Mouse (Mus musculus) limb, embryonic 15.5 days (tissue): ENCODE data around the gene Gm45808. TPM values are rescaled to one million over a fixed set of nuclear protein-coding genes. Genes with fewer than 3 reads are reported as not detected.
"Not testable (repeated sequence)": the region's sequence is repeated elsewhere in the genome, so short reads cannot be mapped to it uniquely, and the experiment has no call there.

Experiments used
- ATAC-seq: fragments of 200-750 bp; cut with Nextera tagmentation; 2 replicates; pipeline ENCODE4 v1.8.0; 2017; ENCODE audit warnings: low read depth, moderate TSS enrichment; ENCODE audit not compliant: insufficient number of reproducible peaks, low FRiP score, low TSS enrichment
- H3K27ac ChIP-seq: fragments of 300-500 bp; sonication (generic); 2 replicates; pipeline ENCODE4 v1.5.1; 2015; ENCODE audit warnings: moderate library complexity, mild to moderate bottlenecking, inconsistent platforms
- H3K27me3 ChIP-seq: fragments of 300-500 bp; sonication (generic); 2 replicates; pipeline ENCODE4 v1.6.1; 2015; ENCODE audit warnings: inconsistent platforms
- H3K36me3 ChIP-seq: fragments of 300-500 bp; sonication (generic); 2 replicates; pipeline ENCODE4 v1.6.1; 2015; ENCODE audit warnings: inconsistent platforms
- H3K4me1 ChIP-seq: fragments of 300-500 bp; sonication (generic); 2 replicates; pipeline ENCODE4 v1.6.1; 2015; ENCODE audit warnings: inconsistent platforms
- H3K4me2 ChIP-seq: fragments of 300-500 bp; sonication (generic); 2 replicates; pipeline ENCODE4 v1.6.1; 2015; ENCODE audit warnings: mild to moderate bottlenecking, inconsistent platforms
- H3K4me3 ChIP-seq: fragments of 300-500 bp; sonication (generic); 2 replicates; pipeline ENCODE4 v1.5.1; 2015; ENCODE audit warnings: mild to moderate bottlenecking, inconsistent platforms
- H3K9ac ChIP-seq: fragments of 300-500 bp; sonication (generic); 2 replicates; pipeline ENCODE4 v1.6.1; 2015; ENCODE audit warnings: inconsistent platforms
- H3K9me3 ChIP-seq: fragments of 300-500 bp; sonication (generic); 2 replicates; pipeline ENCODE4 v1.6.1; 2016; ENCODE audit warnings: inconsistent platforms
- WGBS: fragments of 180-500 bp; shearing (Covaris S2); methylation state at CpG from one replicate; pipeline ENCODE4 v1.1.7; 2015; 5-methylcytosine and 5-hydroxymethylcytosine counted together
- polyA plus RNA-seq: library from polyadenylated mRNA; unstranded; fragments of >200 nt; fragmentation: Nextera tagmentation; extraction: Ambion mirVana; gene quantifications from 2 replicates; pipeline ENCODE4 v1.2.1, GENCODE M21; 2015

Gene Gm45808
- not detected in 2 replicates for polyA plus RNA-seq

GRCm38 (mm10) chr7:45486761-45487415, at the start of gene Gm45808:
Gene Gm45808 (minus strand): TSS chr7:45486811.
- Histone ChIP-seq H3K36me3 (no peaks in the 10 kb centered on the region), H3K9me3 (no peaks in the 10 kb centered on the region), H3K4me2 (no peak within 1 kb of the TSS), H3K27ac (peak within 1 kb of the TSS; percentile 83), H3K4me1 (peaks cover 21% of the 10 kb centered on the region), H3K27me3 (no peaks in the 10 kb centered on the region), H3K4me3 (no peak within 1 kb of the TSS), H3K9ac (no peak within 1 kb of the TSS)
- 67% methylated on average over 12 of the region's 12 CpGs for WGBS
- no peak for ATAC-seq

GRCm38 (mm10) chr7:45535676-45536075, 49.1 kb upstream of the Gm45808 start:
- H3K4me2 ChIP-seq: no peak overlapping the region
- ATAC-seq: no peak
- peaks cover 14% of the 10 kb centered on the region; the same call in 1 of the 2 replicates for H3K4me1 ChIP-seq
- H3K27ac ChIP-seq: no peak overlapping the region
- H3K27me3 ChIP-seq: no peaks in the 10 kb centered on the region
- no peak overlapping the region for H3K4me3 ChIP-seq
- H3K36me3 ChIP-seq: no peaks in the 10 kb centered on the region
- H3K9me3 ChIP-seq: no peaks in the 10 kb centered on the region
- H3K9ac ChIP-seq: no peak overlapping the region
- 70% methylated on average over 1 of the region's 1 CpGs for WGBS

GRCm38 (mm10) chr7:45530643-45531042, 44.0 kb upstream of the Gm45808 start:
- no peak for ATAC-seq
- Histone ChIP-seq H3K9me3 (no peaks in the 10 kb centered on the region), H3K36me3 (no peaks in the 10 kb centered on the region), H3K4me3 (no peak overlapping the region), H3K4me2 (peak overlapping the region; percentile 8; the same call in 1 of the 2 replicates), H3K27me3 (no peaks in the 10 kb centered on the region), H3K9ac (no peak overlapping the region), H3K27ac (peak overlapping the region; percentile 69), H3K4me1 (peaks cover 22% of the 10 kb centered on the region)
- WGBS: 51% methylated on average over 2 of the region's 2 CpGs

GRCm38 (mm10) chr7:45529461-45529860, 42.9 kb upstream of the Gm45808 start:
- Histone ChIP-seq H3K9ac (no peak overlapping the region), H3K27ac (no peak overlapping the region; the same call in 1 of the 2 replicates), H3K4me2 (no peak overlapping the region), H3K27me3 (no peaks in the 10 kb centered on the region), H3K4me3 (no peak overlapping the region), H3K4me1 (peaks cover 30% of the 10 kb centered on the region), H3K9me3 (no peaks in the 10 kb centered on the region), H3K36me3 (peaks cover 3% of the 10 kb centered on the region; the same call in 1 of the 2 replicates)
- WGBS: 12% methylated on average over 6 of the region's 6 CpGs
- no peak for ATAC-seq

- H3K9ac ChIP-seq, ATAC-seq, H3K27me3 ChIP-seq, H3K4me2 ChIP-seq, H3K36me3 ChIP-seq, H3K27ac ChIP-seq, H3K9me3 ChIP-seq, H3K4me3 ChIP-seq: not testable (repeated sequence)
- WGBS: 90% methylated on average over 6 of the region's 6 CpGs
- H3K4me1 ChIP-seq: peaks cover 48% of the 10 kb centered on the region
These were observed 40.6 kb upstream of the Gm45808 start for GRCm38 (mm10) chr7:45527169-45527568.

- 22% methylated on average over 7 of the region's 7 CpGs for WGBS
- Histone ChIP-seq H3K4me2 (peak overlapping the region; percentile 73), H3K4me1 (peaks cover 50% of the 10 kb centered on the region), H3K36me3 (peaks cover 7% of the 10 kb centered on the region; the same call in 1 of the 2 replicates), H3K9ac (peak overlapping the region; percentile 84; the same call in 1 of the 2 replicates), H3K27ac (peak overlapping the region; percentile 97), H3K4me3 (peak overlapping the region; percentile 83), H3K27me3 (no peaks in the 10 kb centered on the region), H3K9me3 (no peaks in the 10 kb centered on the region)
- no peak for ATAC-seq
These were observed 40.0 kb upstream of the Gm45808 start for GRCm38 (mm10) chr7:45526474-45527120.

- Histone ChIP-seq H3K9me3 (no peaks in the 10 kb centered on the region), H3K4me3 (peak within 1 kb of the TSS; percentile 83), H3K36me3 (peaks cover 7% of the 10 kb centered on the region; the same call in 1 of the 2 replicates), H3K27ac (peak within 1 kb of the TSS; percentile 97), H3K9ac (peak within 1 kb of the TSS; percentile 84), H3K27me3 (no peaks in the 10 kb centered on the region), H3K4me2 (peak within 1 kb of the TSS; percentile 73), H3K4me1 (peaks cover 54% of the 10 kb centered on the region)
- under 1% methylated on average over 54 of the region's 54 CpGs for WGBS
- ATAC-seq: peak; percentile 83
These were observed 39.3 kb upstream of the Gm45808 start, which contains the start of the genes Ppp1r15a and Plekha4 for GRCm38 (mm10) chr7:45525809-45526473. Gene Ppp1r15a (minus strand): TSS chr7:45526268. Gene Plekha4 (plus strand): TSS chr7:45526330.

- peak overlapping the region; percentile 83 for H3K4me3 ChIP-seq
- H3K4me2 ChIP-seq: peak overlapping the region; percentile 73
- ATAC-seq: no peak
- peaks cover 45% of the 10 kb centered on the region for H3K4me1 ChIP-seq
- H3K9ac ChIP-seq: peak overlapping the region; percentile 84
- 26% methylated on average over 12 of the region's 12 CpGs for WGBS
- H3K27me3 ChIP-seq: no peaks in the 10 kb centered on the region
- H3K36me3 ChIP-seq: peaks cover 7% of the 10 kb centered on the region; the same call in 1 of the 2 replicates
- peak overlapping the region; percentile 97 for H3K27ac ChIP-seq
- H3K9me3 ChIP-seq: no peaks in the 10 kb centered on the region
These were observed 38.4 kb upstream of the Gm45808 start for GRCm38 (mm10) chr7:45524841-45525621.

- Histone ChIP-seq H3K27ac (peak overlapping the region; percentile 17; the same call in 1 of the 2 replicates), H3K9me3 (no peaks in the 10 kb centered on the region), H3K4me1 (peaks cover 40% of the 10 kb centered on the region), H3K36me3 (peaks cover 7% of the 10 kb centered on the region; the same call in 1 of the 2 replicates), H3K4me3 (0 out of 2 replicates have a peak overlapping the region, but pooled peaks have one; percentile 9), H3K27me3 (no peaks in the 10 kb centered on the region), H3K9ac (no peak overlapping the region), H3K4me2 (peak overlapping the region; percentile 26; the same call in 1 of the 2 replicates)
- ATAC-seq: no peak
- WGBS: 65% methylated on average over 13 of the region's 13 CpGs
These were observed 37.1 kb upstream of the Gm45808 start for GRCm38 (mm10) chr7:45523678-45524170.

- H3K4me3 ChIP-seq: 0 out of 2 replicates have a peak overlapping the region, but pooled peaks have one; percentile 9
- peak overlapping the region; percentile 26; the same call in 1 of the 2 replicates for H3K4me2 ChIP-seq
- peaks cover 7% of the 10 kb centered on the region; the same call in 1 of the 2 replicates for H3K36me3 ChIP-seq
- WGBS: 62% methylated on average over 18 of the region's 18 CpGs
- peak overlapping the region; percentile 17; the same call in 1 of the 2 replicates for H3K27ac ChIP-seq
- ATAC-seq: no peak
- no peaks in the 10 kb centered on the region for H3K9me3 ChIP-seq
- no peak overlapping the region for H3K9ac ChIP-seq
- H3K27me3 ChIP-seq: no peaks in the 10 kb centered on the region
- peaks cover 39% of the 10 kb centered on the region for H3K4me1 ChIP-seq
These were observed 36.5 kb upstream of the Gm45808 start for GRCm38 (mm10) chr7:45522957-45523676.
